Mouse (Mus musculus) stomach, postnatal 0 days (tissue): Measurements from ENCODE around the gene Furin.

Experiments
- CTCF ChIP-seq: IDR thresholded peaks from 2 replicates; pipeline ENCODE4 v1.5.1; 2016; ENCODE audit warnings: antibody characterized with exemption, low read depth, mild to moderate bottlenecking, moderate library complexity
- EP300 ChIP-seq: optimal IDR thresholded peaks from 2 replicates; pipeline ENCODE3; 2016; ENCODE audit warnings: antibody characterized with exemption

GRCm38 (mm10) chr7:80402651-80403321, 2.5 kb downstream of the Furin start:
- no peak for TF ChIP-seq CTCF
- no peak for TF ChIP-seq EP300
